Mouse (Mus musculus): Measurements from ENCODE around the gene Gp2. TPM values are rescaled to one million over a fixed set of nuclear protein-coding genes. Genes with fewer than 3 reads are reported as not detected.

Gp2 gene
- 0.07 TPM in 1 of 2 replicates, not detected in the other for polyA plus RNA-seq (2015; fragmentation: Nextera tagmentation; extraction: Ambion mirVana)

- H3K36me3 ChIP-seq (ENCODE audit: control insufficient read depth, insufficient read depth), result no peaks in the 10 kb centered on the region
- ATAC-seq (replicated peaks; ENCODE audit: extremely low read depth, insufficient read depth, low FRiP score), result no peak
- H3K27me3 ChIP-seq (ENCODE audit: control insufficient read depth, insufficient read depth, low read length), result no peaks in the 10 kb centered on the region
- H3K4me1 ChIP-seq (ENCODE audit: control insufficient read depth, insufficient read depth, low read length), result no peaks in the 10 kb centered on the region
- no peak within 1 kb of the TSS for H3K27ac ChIP-seq (ENCODE audit: low read length)
- no peaks in the 10 kb centered on the region for H3K9me3 ChIP-seq (replicated peaks; ENCODE audit: control insufficient read depth, low read length)
- no peak within 1 kb of the TSS for H3K4me2 ChIP-seq (ENCODE audit: low read depth, low read length)
- 78% methylated on average over 6 of the region's 6 CpGs for WGBS
- no peak within 1 kb of the TSS for H3K4me3 ChIP-seq (ENCODE audit: low read length)
- H3K9ac ChIP-seq (ENCODE audit: low read length), result no peak within 1 kb of the TSS
Measured at GRCm38 (mm10) chr7:119459185-119459584, at the start of gene Gp2. Gene Gp2 (minus strand): TSS chr7:119459285.

- H3K4me2 ChIP-seq (ENCODE audit: low read depth, low read length), result no peak overlapping the region
- H3K4me1 ChIP-seq (ENCODE audit: control insufficient read depth, insufficient read depth, low read length), result no peaks in the 10 kb centered on the region
- H3K4me3 ChIP-seq (ENCODE audit: low read length), result no peak overlapping the region
- WGBS, result 77% methylated on average over 4 of the region's 4 CpGs
- H3K27me3 ChIP-seq (ENCODE audit: control insufficient read depth, insufficient read depth, low read length), result no peaks in the 10 kb centered on the region
- no peaks in the 10 kb centered on the region for H3K9me3 ChIP-seq (replicated peaks; ENCODE audit: control insufficient read depth, low read length)
- ATAC-seq (replicated peaks; ENCODE audit: extremely low read depth, insufficient read depth, low FRiP score), result no peak
- no peaks in the 10 kb centered on the region for H3K36me3 ChIP-seq (ENCODE audit: control insufficient read depth, insufficient read depth)
- H3K27ac ChIP-seq (ENCODE audit: low read length), result no peak overlapping the region
- H3K9ac ChIP-seq (ENCODE audit: low read length), result no peak overlapping the region
Measured at GRCm38 (mm10) chr7:119490041-119490780, 31.1 kb upstream of the Gp2 start.

- Histone ChIP-seq H3K9ac (ENCODE audit: low read length) (no peak overlapping the region), H3K27me3 (ENCODE audit: control insufficient read depth, insufficient read depth, low read length) (no peaks in the 10 kb centered on the region), H3K27ac (ENCODE audit: low read length) (no peak overlapping the region), H3K4me1 (ENCODE audit: control insufficient read depth, insufficient read depth, low read length) (no peaks in the 10 kb centered on the region), H3K36me3 (ENCODE audit: control insufficient read depth, insufficient read depth) (no peaks in the 10 kb centered on the region), H3K9me3 (replicated peaks; ENCODE audit: control insufficient read depth, low read length) (no peaks in the 10 kb centered on the region), H3K4me3 (ENCODE audit: low read length) (no peak overlapping the region), H3K4me2 (ENCODE audit: low read depth, low read length) (no peak overlapping the region)
- ATAC-seq (replicated peaks; ENCODE audit: extremely low read depth, insufficient read depth, low FRiP score), result no peak
- 81% methylated on average over 5 of the region's 5 CpGs for WGBS
Measured at GRCm38 (mm10) chr7:119486683-119487082, 27.6 kb upstream of the Gp2 start.

- Histone ChIP-seq H3K36me3 (ENCODE audit: control insufficient read depth, insufficient read depth) (no peaks in the 10 kb centered on the region), H3K4me3 (ENCODE audit: low read length) (no peak overlapping the region), H3K4me2 (ENCODE audit: low read depth, low read length) (no peak overlapping the region), H3K9ac (ENCODE audit: low read length) (no peak overlapping the region), H3K9me3 (replicated peaks; ENCODE audit: control insufficient read depth, low read length) (no peaks in the 10 kb centered on the region), H3K27me3 (ENCODE audit: control insufficient read depth, insufficient read depth, low read length) (no peaks in the 10 kb centered on the region), H3K4me1 (ENCODE audit: control insufficient read depth, insufficient read depth, low read length) (no peaks in the 10 kb centered on the region), H3K27ac (ENCODE audit: low read length) (no peak overlapping the region)
- 73% methylated on average over 4 of the region's 4 CpGs for WGBS
- ATAC-seq (replicated peaks; ENCODE audit: extremely low read depth, insufficient read depth, low FRiP score), result no peak
Measured at GRCm38 (mm10) chr7:119484154-119484553, 25.1 kb upstream of the Gp2 start.

GRCm38 (mm10) chr7:119479256-119479655 is 20.2 kb upstream of the Gp2 start, which contains the start of gene Umod:
Gene Umod (minus strand): TSS chr7:119479282.
- ATAC-seq (replicated peaks; ENCODE audit: extremely low read depth, insufficient read depth, low FRiP score), result no peak
- no peak within 1 kb of the TSS for H3K27ac ChIP-seq (ENCODE audit: low read length)
- no peaks in the 10 kb centered on the region for H3K36me3 ChIP-seq (ENCODE audit: control insufficient read depth, insufficient read depth)
- no peak within 1 kb of the TSS for H3K4me2 ChIP-seq (ENCODE audit: low read depth, low read length)
- no peaks in the 10 kb centered on the region for H3K9me3 ChIP-seq (replicated peaks; ENCODE audit: control insufficient read depth, low read length)
- H3K4me1 ChIP-seq (ENCODE audit: control insufficient read depth, insufficient read depth, low read length), result no peaks in the 10 kb centered on the region
- no peaks in the 10 kb centered on the region for H3K27me3 ChIP-seq (ENCODE audit: control insufficient read depth, insufficient read depth, low read length)
- no peak within 1 kb of the TSS for H3K9ac ChIP-seq (ENCODE audit: low read length)
- no peak within 1 kb of the TSS for H3K4me3 ChIP-seq (ENCODE audit: low read length)

- H3K4me3 ChIP-seq (ENCODE audit: low read length), result no peak overlapping the region
- no peak overlapping the region for H3K4me2 ChIP-seq (ENCODE audit: low read depth, low read length)
- no peak for ATAC-seq (replicated peaks; ENCODE audit: extremely low read depth, insufficient read depth, low FRiP score)
- no peaks in the 10 kb centered on the region for H3K9me3 ChIP-seq (replicated peaks; ENCODE audit: control insufficient read depth, low read length)
- no peaks in the 10 kb centered on the region for H3K4me1 ChIP-seq (ENCODE audit: control insufficient read depth, insufficient read depth, low read length)
- H3K27me3 ChIP-seq (ENCODE audit: control insufficient read depth, insufficient read depth, low read length), result no peaks in the 10 kb centered on the region
- no peak overlapping the region for H3K27ac ChIP-seq (ENCODE audit: low read length)
- no peak overlapping the region for H3K9ac ChIP-seq (ENCODE audit: low read length)
- 60% methylated on average over 33 of the region's 33 CpGs for WGBS
- H3K36me3 ChIP-seq (ENCODE audit: control insufficient read depth, insufficient read depth), result no peaks in the 10 kb centered on the region
Measured at GRCm38 (mm10) chr7:119476500-119477389, 17.7 kb upstream of the Gp2 start.

GRCm38 (mm10) chr7:119454192-119454591 is 4.9 kb downstream of the Gp2 start:
- no peaks in the 10 kb centered on the region for H3K36me3 ChIP-seq (ENCODE audit: control insufficient read depth, insufficient read depth)
- H3K4me1 ChIP-seq (ENCODE audit: control insufficient read depth, insufficient read depth, low read length), result no peaks in the 10 kb centered on the region
- no peak overlapping the region for H3K4me3 ChIP-seq (ENCODE audit: low read length)
- WGBS, result 76% methylated on average over 7 of the region's 7 CpGs
- H3K4me2 ChIP-seq (ENCODE audit: low read depth, low read length), result no peak overlapping the region
- H3K9me3 ChIP-seq (replicated peaks; ENCODE audit: control insufficient read depth, low read length), result no peaks in the 10 kb centered on the region
- no peak overlapping the region for H3K27ac ChIP-seq (ENCODE audit: low read length)
- H3K9ac ChIP-seq (ENCODE audit: low read length), result no peak overlapping the region
- ATAC-seq (replicated peaks; ENCODE audit: extremely low read depth, insufficient read depth, low FRiP score), result no peak
- H3K27me3 ChIP-seq (ENCODE audit: control insufficient read depth, insufficient read depth, low read length), result no peaks in the 10 kb centered on the region

GRCm38 (mm10) chr7:119443849-119444248 is 15.2 kb downstream of the Gp2 start:
- Histone ChIP-seq H3K9me3 (replicated peaks; ENCODE audit: control insufficient read depth, low read length) (no peaks in the 10 kb centered on the region), H3K4me1 (ENCODE audit: control insufficient read depth, insufficient read depth, low read length) (no peaks in the 10 kb centered on the region), H3K27me3 (ENCODE audit: control insufficient read depth, insufficient read depth, low read length) (no peaks in the 10 kb centered on the region), H3K36me3 (ENCODE audit: control insufficient read depth, insufficient read depth) (no peaks in the 10 kb centered on the region), H3K4me2 (ENCODE audit: low read depth, low read length) (no peak overlapping the region), H3K9ac (ENCODE audit: low read length) (no peak overlapping the region), H3K27ac (ENCODE audit: low read length) (no peak overlapping the region), H3K4me3 (ENCODE audit: low read length) (no peak overlapping the region)
- 54% methylated on average over 4 of the region's 4 CpGs for WGBS
- no peak for ATAC-seq (replicated peaks; ENCODE audit: extremely low read depth, insufficient read depth, low FRiP score)

GRCm38 (mm10) chr7:119441938-119442337 is 17.1 kb downstream of the Gp2 start:
- Histone ChIP-seq H3K9me3 (replicated peaks; ENCODE audit: control insufficient read depth, low read length) (no peaks in the 10 kb centered on the region), H3K4me2 (ENCODE audit: low read depth, low read length) (no peak overlapping the region), H3K36me3 (ENCODE audit: control insufficient read depth, insufficient read depth) (no peaks in the 10 kb centered on the region), H3K4me1 (ENCODE audit: control insufficient read depth, insufficient read depth, low read length) (no peaks in the 10 kb centered on the region), H3K4me3 (ENCODE audit: low read length) (no peak overlapping the region), H3K27ac (ENCODE audit: low read length) (no peak overlapping the region), H3K9ac (ENCODE audit: low read length) (no peak overlapping the region), H3K27me3 (ENCODE audit: control insufficient read depth, insufficient read depth, low read length) (no peaks in the 10 kb centered on the region)
- WGBS, result 58% methylated on average over 1 of the region's 1 CpGs
- ATAC-seq (replicated peaks; ENCODE audit: extremely low read depth, insufficient read depth, low FRiP score), result no peak

Measured in heart, embryonic 16.5 days (tissue).